Mouse (Mus musculus): ENCODE results near the gene Gm17018.

- TF ChIP-seq CTCF (IDR thresholded peaks at IDR 0.05; ENCODE audit: insufficient read depth, low read depth, low read length) (no peak), POLR2A (IDR thresholded peaks at IDR 0.05; ENCODE audit: insufficient read depth, low read depth, low read length) (no peak)
These were observed 35.6 kb downstream of the Gm17018 start for GRCm38 (mm10) chr19:45596019-45596418.
